Mouse (Mus musculus) naive thymus-derived CD4-positive, alpha-beta T cell, adult 2 months (primary cell): ENCODE data around the gene Fam221a.

Experiments
- DNase-seq: peaks from one replicate; pipeline ENCODE4 v3.0.0-alpha.2; 2011; ENCODE audit warnings: low read depth

Fam221a gene

GRCm38 (mm10) chr6:49367159-49368054 is at the start of gene Fam221a:
Fam221a (plus strand) TSS chr6:49367739.
- DNase-seq = peak; percentile 95

- peak; percentile 98 for DNase-seq
Observed at GRCm38 (mm10) chr6:49318966-49319594, 48.5 kb upstream of the Fam221a start, which contains the start of gene Ccdc126. Ccdc126 (plus strand) TSS chr6:49319274.

GRCm38 (mm10) chr6:49319595-49320315 is 47.8 kb upstream of the Fam221a start:
- no peak for DNase-seq

- DNase-seq = peak; percentile 64
Observed at GRCm38 (mm10) chr6:49321341-49321740, 46.2 kb upstream of the Fam221a start.

- DNase-seq = no peak
Observed at GRCm38 (mm10) chr6:49322056-49322455, 45.5 kb upstream of the Fam221a start.

DNA sequence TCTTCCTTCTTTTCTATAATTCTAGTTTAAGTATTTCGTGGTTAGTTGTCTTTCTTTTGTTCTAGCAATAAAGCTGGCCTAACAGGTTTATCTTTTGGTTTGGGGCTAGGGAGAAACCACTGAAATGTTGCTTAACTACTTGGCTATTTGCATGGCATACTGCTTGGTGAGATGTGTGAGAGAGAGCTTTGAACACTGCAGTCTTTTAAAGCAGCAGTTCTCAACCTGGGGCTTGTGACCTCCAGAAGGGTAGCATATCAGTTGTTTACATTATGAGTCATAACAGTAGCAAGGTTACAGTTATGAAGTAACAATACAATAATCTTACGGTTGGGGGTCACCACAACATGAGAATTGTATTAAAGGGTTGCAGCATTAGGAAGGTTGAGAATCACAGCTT is 44.6 kb upstream of the Fam221a start:
- DNase-seq = peak; percentile 15

DNA sequence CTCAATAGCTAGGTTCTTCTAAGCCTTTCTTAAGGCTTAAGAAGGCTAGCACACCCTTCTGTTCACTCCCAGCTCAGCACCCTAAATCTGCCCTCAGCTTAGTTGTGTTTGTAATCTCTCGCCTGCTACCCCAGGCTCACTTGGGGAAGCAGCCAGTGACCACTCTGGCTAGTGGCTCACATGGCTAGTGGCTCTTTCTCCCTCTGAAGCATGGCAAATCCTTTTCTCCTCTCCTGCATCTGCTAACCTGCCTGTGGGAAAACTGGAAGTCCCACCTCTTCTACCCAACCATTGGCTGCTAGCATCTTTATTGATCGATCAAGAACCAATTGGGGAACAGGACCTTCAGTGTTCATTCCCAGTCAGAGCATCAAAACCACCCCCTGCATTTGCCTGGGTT is 43.0 kb upstream of the Fam221a start:
- DNase-seq = no peak

DNA sequence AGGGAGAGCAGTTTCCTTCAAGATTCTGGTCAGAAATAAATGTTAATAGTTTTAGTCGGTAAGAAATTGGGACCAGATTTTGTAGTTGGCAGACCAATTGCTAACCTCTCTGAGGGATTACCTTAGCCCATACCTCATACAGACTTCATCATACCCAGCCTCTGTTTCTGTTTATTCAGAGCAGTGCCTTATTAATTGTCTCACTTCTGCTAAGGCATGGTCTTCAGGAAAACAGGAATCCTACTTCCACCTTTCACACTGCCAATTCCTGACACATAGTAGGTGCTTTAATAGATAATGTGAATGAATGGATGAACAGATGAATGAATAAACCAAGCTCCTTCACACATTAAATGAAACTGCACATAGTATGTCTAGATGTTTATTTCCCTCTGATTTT is 42.2 kb upstream of the Fam221a start:
- DNase-seq = no peak

DNA sequence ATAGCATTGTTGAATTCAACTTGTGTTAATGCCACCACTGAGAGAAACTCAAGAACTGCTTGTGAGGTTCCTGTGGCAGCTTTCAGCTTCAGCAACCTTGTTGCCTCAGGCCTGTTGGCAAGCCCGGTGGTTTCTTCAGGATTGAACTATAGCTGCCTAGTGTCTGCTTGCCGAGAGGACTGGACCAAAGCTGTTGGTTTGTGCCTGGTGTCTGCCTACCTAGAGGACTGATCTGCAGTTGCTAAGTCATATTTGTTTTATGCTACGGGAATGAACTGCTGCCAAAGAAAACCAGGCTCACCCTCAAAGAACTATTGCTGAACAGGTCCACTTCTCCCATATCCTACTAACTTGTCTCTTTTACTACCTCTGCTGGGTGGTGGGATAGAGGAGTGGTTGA is 40.7 kb upstream of the Fam221a start:
- DNase-seq = no peak

GRCm38 (mm10) chr6:49331369-49332059 is 36.0 kb upstream of the Fam221a start:
- no peak for DNase-seq

DNA sequence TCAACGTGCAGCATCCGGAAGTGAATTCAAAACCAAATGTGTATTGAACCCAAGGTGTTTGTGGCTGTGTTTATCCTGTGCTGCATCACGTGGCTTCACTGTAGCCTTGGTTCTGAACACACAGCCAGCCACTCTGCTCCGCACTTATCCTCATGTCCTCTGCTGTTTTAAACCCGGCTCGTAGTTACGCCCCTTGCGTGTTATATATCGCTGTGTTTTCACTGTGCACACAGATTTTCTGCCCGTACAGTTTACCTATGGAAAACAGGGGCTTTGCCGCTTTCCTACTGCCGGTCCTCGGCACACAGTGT is 35.5 kb upstream of the Fam221a start:
- no peak for DNase-seq

- DNase-seq = no peak
Observed at GRCm38 (mm10) chr6:49338566-49338965, 29.0 kb upstream of the Fam221a start.

DNA sequence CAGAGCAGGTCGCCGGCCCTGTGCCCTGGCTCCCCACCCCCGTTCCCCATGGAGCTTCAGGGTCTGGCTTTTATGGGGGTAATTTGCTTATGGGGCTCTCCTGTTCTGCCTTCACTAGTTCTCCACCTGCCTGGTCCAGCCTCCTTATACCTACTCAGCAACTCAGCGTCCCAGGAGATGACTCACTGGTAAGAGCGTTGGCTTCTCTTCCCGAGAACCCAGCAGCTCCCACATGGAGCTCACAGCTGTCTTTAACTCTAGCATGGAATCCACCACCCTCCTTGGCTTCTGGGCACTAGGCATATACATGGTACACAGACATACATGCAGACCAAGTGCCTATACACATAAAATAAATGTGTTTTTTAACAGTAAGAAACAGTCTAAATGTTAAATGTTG is 28.4 kb upstream of the Fam221a start:
- no peak for DNase-seq

GRCm38 (mm10) chr6:49343737-49344469 is 23.6 kb upstream of the Fam221a start:
- DNase-seq = no peak

DNA sequence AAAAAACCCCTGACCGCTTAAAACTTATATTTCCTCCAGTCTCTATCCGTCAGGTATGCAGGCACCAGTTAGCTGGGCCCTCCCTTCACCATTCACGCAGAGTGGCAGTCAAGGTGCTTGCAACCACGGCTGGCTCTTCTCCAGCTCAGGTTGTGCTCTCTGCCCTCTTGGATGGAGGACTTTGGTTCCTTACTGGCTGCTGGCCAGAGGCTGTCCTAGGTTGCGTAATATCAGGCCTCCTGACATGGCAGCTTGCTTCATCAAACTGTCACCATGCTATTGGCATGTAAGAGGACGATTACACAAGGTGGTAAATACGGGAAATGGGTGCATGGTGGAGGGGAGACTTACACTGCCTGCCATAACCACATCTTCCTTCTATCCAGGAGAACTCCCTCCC is 17.7 kb upstream of the Fam221a start:
- no peak for DNase-seq

DNA sequence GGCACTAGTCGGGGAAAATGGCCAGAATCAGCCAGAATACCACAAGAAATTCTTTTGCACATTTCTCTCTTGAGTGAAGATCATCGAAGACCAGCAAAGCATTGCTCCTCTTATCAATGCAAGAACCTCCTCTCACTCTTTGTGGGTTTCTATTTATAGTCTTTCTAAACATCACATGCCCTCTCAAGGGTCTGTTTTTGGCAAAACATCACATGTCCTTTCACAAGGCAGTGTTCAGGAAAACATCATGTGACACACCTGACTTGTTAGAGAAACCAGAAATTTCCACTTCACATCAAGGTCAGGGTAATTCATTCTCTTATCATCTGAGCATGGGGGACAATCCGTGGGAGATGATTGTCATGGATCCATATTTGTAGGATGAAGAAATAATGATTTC is 12.9 kb upstream of the Fam221a start:
- DNase-seq = peak; percentile 67

DNA sequence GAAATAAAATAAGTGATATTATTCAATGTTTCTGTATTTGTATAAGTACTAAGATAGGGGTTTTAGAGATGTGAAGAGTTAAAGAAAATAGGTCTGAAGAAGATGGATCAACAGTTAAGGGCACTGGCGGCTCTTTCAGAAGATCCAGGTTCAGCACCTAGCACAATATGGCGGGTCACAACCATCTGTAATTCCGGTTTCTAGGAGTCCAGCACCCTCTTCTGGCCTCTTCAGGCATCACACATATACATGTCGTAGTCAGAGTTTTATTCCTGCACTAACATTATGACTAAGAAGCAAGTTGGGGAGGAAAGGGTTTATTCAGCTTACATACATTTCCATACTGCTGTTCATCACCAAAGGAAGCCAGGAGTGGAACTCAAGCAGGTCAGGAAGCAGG is 12.4 kb upstream of the Fam221a start:
- DNase-seq = peak; percentile 48

GRCm38 (mm10) chr6:49360420-49360819 is 7.1 kb upstream of the Fam221a start:
- DNase-seq = peak; percentile 43

DNA sequence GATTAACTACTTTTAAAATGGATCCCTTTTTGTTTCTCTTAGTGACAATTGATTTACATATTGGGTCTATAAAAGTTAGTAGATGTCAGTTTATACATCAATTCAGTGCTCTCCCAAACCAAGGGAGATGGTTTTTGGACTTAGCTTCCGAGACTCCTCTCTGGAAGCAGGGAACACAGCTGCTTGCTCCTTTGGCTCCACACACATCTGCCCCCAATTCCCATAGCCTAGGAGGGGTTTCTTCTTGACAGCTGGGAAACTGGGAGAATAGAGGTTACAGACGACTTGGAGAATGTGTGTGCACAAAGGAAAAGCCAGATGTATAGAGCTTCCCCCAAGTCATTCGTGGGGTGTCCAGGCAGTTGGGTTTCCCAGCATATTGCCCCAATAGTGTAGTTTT is 673 bp downstream of the Fam221a start:
- peak; percentile 34 for DNase-seq

DNA sequence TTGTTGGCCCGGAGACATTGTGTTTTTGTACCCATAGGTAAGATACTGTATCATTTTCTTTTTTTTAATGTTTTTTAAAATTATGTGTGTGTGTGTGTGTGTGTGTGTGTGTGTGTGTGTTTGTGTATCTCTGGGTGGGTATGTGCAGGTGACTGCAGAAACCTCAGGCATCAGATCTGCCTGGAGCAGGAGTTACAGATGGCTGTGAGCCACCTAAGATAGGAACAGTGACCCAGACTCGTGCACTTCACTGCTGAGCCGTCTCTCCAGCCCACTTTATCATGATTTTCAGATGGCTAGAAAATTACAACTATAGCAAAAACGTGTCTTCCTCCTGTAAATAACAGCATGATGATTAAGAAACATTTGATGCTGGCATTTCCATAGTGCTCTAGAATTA is 5.2 kb downstream of the Fam221a start:
- no peak for DNase-seq

- no peak for DNase-seq
Observed at GRCm38 (mm10) chr6:49373943-49374342, 6.4 kb downstream of the Fam221a start.

GRCm38 (mm10) chr6:49378328-49378727 is 10.8 kb downstream of the Fam221a start:
- DNase-seq = no peak
